Mouse (Mus musculus): ENCODE results near the gene Adam21. TPM values are rescaled to one million over a fixed set of nuclear protein-coding genes. Genes with fewer than 3 reads are reported as not detected.

The Adam21 gene
- 0.08 and 0.10 TPM in 2 replicates for total RNA-seq (2012; rRNA removed)
- polyA plus RNA-seq (2012; ENCODE audit: insufficient read depth in 1 of 2, insufficient read length in 2 of 2, low read depth in 1 of 2, low replicate concordance in 2 of 2, missing spikeins in 1 of 2) = under 1 TPM in 1 of 2 experiments, not detected in 1; 0.06 TPM

- Histone ChIP-seq H3K9ac (ENCODE audit: control insufficient read depth, low read depth, low read length, poor library complexity, severe bottlenecking) (no peak within 1 kb of the TSS), H3K9me3 (replicated peaks; ENCODE audit: insufficient read depth, low read length) (no peaks in the 10 kb centered on the region), H3K36me3 (ENCODE audit: control insufficient read depth in 1 of 2, insufficient read depth in 2 of 2, low read length in 2 of 2) (peaks cover under 1 to 7% of the 10 kb centered on the region in 2 experiments; a peak in 3 of 4 replicates), H3K27ac (ENCODE audit: control insufficient read depth, low read depth, low read length) (no peak within 1 kb of the TSS), H3K4me1 (ENCODE audit: control insufficient read depth in 1 of 2, insufficient read depth in 2 of 2, low read length in 2 of 2) (0 out of 4 replicates have a peak, but pooled peaks cover 0 to 5% of the 10 kb centered on the region in 2 experiments), H3K27me3 (ENCODE audit: control insufficient read depth in 1 of 2, insufficient read depth in 2 of 2, low read length in 2 of 2) (no peaks in the 10 kb centered on the region), H3K79me2 (ENCODE audit: control insufficient read depth, insufficient read depth, low read length, poor library complexity) (no peaks in the 10 kb centered on the region), H3K4me3 (ENCODE audit: control insufficient read depth in 1 of 2, insufficient read depth in 1 of 2, low read depth in 2 of 2, low read length in 2 of 2) (no peak within 1 kb of the TSS)
- no peak for DNase-seq (ENCODE audit: low read depth, low spot score)
- no peak for TF ChIP-seq MYC (IDR thresholded peaks at IDR 0.05; ENCODE audit: low read depth, low read length)
- no peak for TF ChIP-seq ZC3H11A (IDR thresholded peaks at IDR 0.05; ENCODE audit: low read depth, low read length)
- no peak for TF ChIP-seq MAZ (IDR thresholded peaks at IDR 0.05; ENCODE audit: low read depth, low read length)
Observed at GRCm38 (mm10) chr12:81568374-81568773, at the start of gene Adam21. TSS of gene Adam21 (minus strand) at chr12:81568474.

- no peak for TF ChIP-seq CTCF (IDR thresholded peaks at IDR 0.05 in 2 of 3, conservative IDR thresholded peaks at IDR 0.05 in 1 of 3; ENCODE audit: control insufficient read depth in 1 of 3, insufficient read depth in 1 of 3, low read depth in 2 of 3, low read length in 3 of 3, poor library complexity in 1 of 3, severe bottlenecking in 1 of 3)
- no peak for TF ChIP-seq SMC3 (IDR thresholded peaks at IDR 0.05; ENCODE audit: low read depth, low read length)
- TF ChIP-seq MYB (IDR thresholded peaks at IDR 0.05; ENCODE audit: low read depth, low read length) = no peak
- no peak for TF ChIP-seq TCF12 (IDR thresholded peaks at IDR 0.05; ENCODE audit: low read depth, low read length)
- no peak for TF ChIP-seq MAX (IDR thresholded peaks at IDR 0.05; ENCODE audit: low read length)
- TF ChIP-seq CHD1 (IDR thresholded peaks at IDR 0.05; ENCODE audit: low read depth, low read length) = no peak
- no peak for TF ChIP-seq SIN3A (IDR thresholded peaks at IDR 0.05; ENCODE audit: low read length)
- no peak for TF ChIP-seq ZKSCAN1 (IDR thresholded peaks at IDR 0.05; ENCODE audit: low read depth, low read length)
- no peak for TF ChIP-seq ZNF384 (IDR thresholded peaks at IDR 0.05; ENCODE audit: low read depth, low read length)
- no peak for TF ChIP-seq POLR2AphosphoS2 (IDR thresholded peaks at IDR 0.05; ENCODE audit: low read length)
- TF ChIP-seq EP300 (IDR thresholded peaks at IDR 0.05; ENCODE audit: low read depth in 1 of 2, low read length in 2 of 2) = no peak
- no peak for TF ChIP-seq POLR2AphosphoS5 (IDR thresholded peaks at IDR 0.05; ENCODE audit: borderline replicate concordance, low read depth, low read length)
- no peak for TF ChIP-seq ZC3H11A (IDR thresholded peaks at IDR 0.05; ENCODE audit: low read depth, low read length)
- TF ChIP-seq RCOR1 (IDR thresholded peaks at IDR 0.05; ENCODE audit: low read depth, low read length) = no peak
- TF ChIP-seq E2F4 (IDR thresholded peaks at IDR 0.05; ENCODE audit: borderline replicate concordance, low read depth, low read length) = no peak
- TF ChIP-seq ZMIZ1 (IDR thresholded peaks at IDR 0.05; ENCODE audit: low read depth, low read length) = no peak
- no peak for TF ChIP-seq USF2 (IDR thresholded peaks at IDR 0.05; ENCODE audit: borderline replicate concordance in 1 of 2, insufficient read depth in 1 of 2, low read depth in 1 of 2, low read length in 2 of 2)
- no peak for TF ChIP-seq BHLHE40 (IDR thresholded peaks at IDR 0.05; ENCODE audit: borderline replicate concordance, low read depth, low read length)
- H3K9me3 ChIP-seq (replicated peaks; ENCODE audit: insufficient read depth, low read length) = no peaks in the 10 kb centered on the region
- H3K27me3 ChIP-seq (ENCODE audit: control insufficient read depth in 1 of 2, insufficient read depth in 2 of 2, low read length in 2 of 2) = peaks cover 3 to 15% of the 10 kb centered on the region in 2 experiments; a peak in 3 of 4 replicates
- no peaks in the 10 kb centered on the region for H3K4me1 ChIP-seq (ENCODE audit: control insufficient read depth in 1 of 2, insufficient read depth in 2 of 2, low read length in 2 of 2)
- no peaks in the 10 kb centered on the region for H3K36me3 ChIP-seq (ENCODE audit: control insufficient read depth in 1 of 2, insufficient read depth in 2 of 2, low read length in 2 of 2)
- H3K27ac ChIP-seq (ENCODE audit: control insufficient read depth, low read depth, low read length) = no peak overlapping the region
- no peak overlapping the region for H3K9ac ChIP-seq (ENCODE audit: control insufficient read depth, low read depth, low read length, poor library complexity, severe bottlenecking)
- no peak for DNase-seq (ENCODE audit: low read depth, low spot score)
- H3K79me2 ChIP-seq (ENCODE audit: control insufficient read depth, insufficient read depth, low read length, poor library complexity) = no peaks in the 10 kb centered on the region
- no peak overlapping the region for H3K4me3 ChIP-seq (ENCODE audit: control insufficient read depth in 1 of 2, insufficient read depth in 1 of 2, low read depth in 2 of 2, low read length in 2 of 2)
Observed at GRCm38 (mm10) chr12:81616980-81617379, 48.7 kb upstream of the Adam21 start.

All from MEL (cell line).